Mouse (Mus musculus) ES-E14 (cell line): ENCODE measurements around the gene Actn1.
A peak's percentile ranks its signal among the peaks of the same experiment; 100 is the strongest.

Experiments used
- MAFK ChIP-seq: IDR thresholded peaks from 2 replicates; pipeline ENCODE4 v1.6.1; 2014; ENCODE audit warnings: mild to moderate bottlenecking, low read depth, low read length, inconsistent platforms; ENCODE audit not compliant: insufficient read depth
- ZC3H11A ChIP-seq: IDR thresholded peaks from 2 replicates; pipeline ENCODE4 v1.6.1; 2012; ENCODE audit warnings: low read depth, mild to moderate bottlenecking, inconsistent platforms, low read length, borderline replicate concordance
- ZNF384 ChIP-seq: IDR thresholded peaks from 2 replicates; pipeline ENCODE4 v1.6.1; 2012; ENCODE audit warnings: low read depth, low read length, inconsistent platforms

GRCm38 (mm10) chr12:80132250-80133003 is 127.7 kb downstream of the Actn1 start:
- no peak for TF ChIP-seq MAFK
- peak; percentile 94 for TF ChIP-seq ZC3H11A
- no peak for TF ChIP-seq ZNF384
